Mouse (Mus musculus) midbrain, postnatal 0 days (tissue): ENCODE data around the gene Mymk. TPM values are rescaled to one million over a fixed set of nuclear protein-coding genes. Genes with fewer than 3 reads are reported as not detected.

Source experiments
- ATAC-seq: fragments of 200-750 bp; cut with Nextera tagmentation; 2 replicates; pipeline ENCODE4 v1.8.0; 2017; ENCODE audit warnings: moderate number of reproducible peaks, mild to moderate bottlenecking, moderate TSS enrichment, moderate library complexity; ENCODE audit not compliant: low FRiP score
- DNase-seq: peaks from one replicate; pipeline ENCODE4 v3.0.0-alpha.2; 2015; ENCODE audit warnings: low spot score
- H3K27ac ChIP-seq: fragments of 300-500 bp; sonication (generic); 2 replicates; pipeline ENCODE4 v1.5.1; 2014; ENCODE audit warnings: low read depth, mild to moderate bottlenecking, low read length, mixed read lengths
- H3K27me3 ChIP-seq: fragments of 300-500 bp; sonication (generic); 2 replicates; pipeline ENCODE4 v1.6.1; 2014; ENCODE audit warnings: low read length, control low read depth, mixed read lengths; ENCODE audit not compliant: insufficient read depth
- H3K36me3 ChIP-seq: fragments of 300-500 bp; sonication (generic); 2 replicates; pipeline ENCODE4 v1.6.1; 2014; ENCODE audit warnings: low read length, control low read depth, mixed read lengths; ENCODE audit not compliant: insufficient read depth
- H3K4me1 ChIP-seq: fragments of 300-500 bp; sonication (generic); 2 replicates; pipeline ENCODE4 v1.6.1; 2014; ENCODE audit warnings: mild to moderate bottlenecking, control low read depth, antibody characterized with exemption, low read length, mixed read lengths; ENCODE audit not compliant: insufficient read depth
- H3K4me2 ChIP-seq: fragments of 300-500 bp; sonication (generic); 2 replicates; pipeline ENCODE4 v1.6.1; 2014; ENCODE audit warnings: low read depth, mild to moderate bottlenecking, low read length, mixed read lengths; ENCODE audit not compliant: poor library complexity, severe bottlenecking
- H3K4me3 ChIP-seq: fragments of 300-500 bp; sonication (generic); 2 replicates; pipeline ENCODE4 v1.5.1; 2014; ENCODE audit warnings: low read depth, mild to moderate bottlenecking, low read length, moderate library complexity
- H3K9ac ChIP-seq: fragments of 300-500 bp; sonication (generic); replicated peaks from 2 replicates; pipeline ENCODE4 v1.6.1; 2014; ENCODE audit warnings: mild to moderate bottlenecking, low read length, moderate library complexity, mixed read lengths; ENCODE audit not compliant: poor library complexity, severe bottlenecking
- H3K9me3 ChIP-seq: fragments of 300-500 bp; sonication (generic); 2 replicates; pipeline ENCODE4 v1.6.1; 2016; ENCODE audit warnings: low read length, control low read depth
- CTCF ChIP-seq: IDR thresholded peaks from 2 replicates; pipeline ENCODE4 v1.5.1; 2016; ENCODE audit warnings: antibody characterized with exemption, mild to moderate bottlenecking
- WGBS: fragments of 180-500 bp; shearing (Covaris S2); extraction: QIAGEN DNeasy Blood & Tissue Kit; methylation state at CpG from one replicate; pipeline ENCODE4 v1.1.7; 2014; 5-methylcytosine and 5-hydroxymethylcytosine counted together
- polyA plus RNA-seq: library from polyadenylated mRNA; unstranded; fragments of >200 nt; fragmentation: Nextera tagmentation; extraction: Ambion mirVana; gene quantifications from 2 replicates; pipeline ENCODE4 v1.2.1, GENCODE M21; 2015
- total RNA-seq: library from RNA; depleted of rRNA; stranded (reverse); fragments of >200 nt; gene quantifications from 2 replicates; pipeline ENCODE4 v1.2.3, GENCODE M21; 2014; rRNA removed

Mymk gene
- total and polyA plus RNA-seq, 2 experiments from 2014 or later, result 0.15 to 0.16 TPM

GRCm38 (mm10) chr2:27024136-27024535 lies 47.8 kb downstream of the Mymk start:
- H3K27ac ChIP-seq, result no peak overlapping the region
- no peak overlapping the region for H3K4me3 ChIP-seq
- H3K4me1 ChIP-seq, result peaks cover 13% of the 10 kb centered on the region; the same call in 1 of the 2 replicates
- DNase-seq, result no peak
- no peak for ATAC-seq
- no peak overlapping the region for H3K4me2 ChIP-seq
- WGBS, result 78% methylated on average over 14 of the region's 14 CpGs
- no peaks in the 10 kb centered on the region for H3K27me3 ChIP-seq
- no peaks in the 10 kb centered on the region for H3K9me3 ChIP-seq
- no peak overlapping the region for H3K9ac ChIP-seq
- 0 out of 2 replicates have a peak, but pooled peaks cover 3% of the 10 kb centered on the region for H3K36me3 ChIP-seq
- no peak for TF ChIP-seq CTCF

GRCm38 (mm10) chr2:27022612-27023011 lies 49.4 kb downstream of the Mymk start:
- no peaks in the 10 kb centered on the region for H3K9me3 ChIP-seq
- ATAC-seq (no peak), DNase-seq (no peak)
- H3K27me3 ChIP-seq, result no peaks in the 10 kb centered on the region
- TF ChIP-seq CTCF, result no peak
- no peak overlapping the region for H3K4me3 ChIP-seq
- H3K9ac ChIP-seq, result no peak overlapping the region
- H3K36me3 ChIP-seq, result peaks cover 14% of the 10 kb centered on the region; the same call in 1 of the 2 replicates
- H3K4me2 ChIP-seq, result no peak overlapping the region
- WGBS, result 81% methylated on average over 6 of the region's 6 CpGs
- no peak overlapping the region for H3K27ac ChIP-seq
- H3K4me1 ChIP-seq, result peaks cover 10% of the 10 kb centered on the region; the same call in 1 of the 2 replicates

GRCm38 (mm10) chr2:27021103-27021502 lies 50.9 kb downstream of the Mymk start:
- Histone ChIP-seq H3K9me3 (no peaks in the 10 kb centered on the region), H3K9ac (no peak overlapping the region), H3K4me3 (no peak overlapping the region), H3K36me3 (peaks cover 27% of the 10 kb centered on the region), H3K4me1 (no peaks in the 10 kb centered on the region), H3K27ac (no peak overlapping the region), H3K27me3 (no peaks in the 10 kb centered on the region), H3K4me2 (no peak overlapping the region)
- TF ChIP-seq CTCF, result no peak
- DNase-seq (no peak), ATAC-seq (no peak)
- 68% methylated on average over 1 of the region's 1 CpGs for WGBS

- Histone ChIP-seq H3K27me3 (no peaks in the 10 kb centered on the region), H3K4me1 (no peaks in the 10 kb centered on the region), H3K9me3 (no peaks in the 10 kb centered on the region), H3K4me2 (no peak overlapping the region), H3K27ac (no peak overlapping the region), H3K9ac (no peak overlapping the region), H3K36me3 (peaks cover 39% of the 10 kb centered on the region), H3K4me3 (no peak overlapping the region)
- ATAC-seq (no peak), DNase-seq (no peak)
- no peak for TF ChIP-seq CTCF
- 83% methylated on average over 2 of the region's 2 CpGs for WGBS
These were observed 52.4 kb downstream of the Mymk start for GRCm38 (mm10) chr2:27019530-27019929.

DNA sequence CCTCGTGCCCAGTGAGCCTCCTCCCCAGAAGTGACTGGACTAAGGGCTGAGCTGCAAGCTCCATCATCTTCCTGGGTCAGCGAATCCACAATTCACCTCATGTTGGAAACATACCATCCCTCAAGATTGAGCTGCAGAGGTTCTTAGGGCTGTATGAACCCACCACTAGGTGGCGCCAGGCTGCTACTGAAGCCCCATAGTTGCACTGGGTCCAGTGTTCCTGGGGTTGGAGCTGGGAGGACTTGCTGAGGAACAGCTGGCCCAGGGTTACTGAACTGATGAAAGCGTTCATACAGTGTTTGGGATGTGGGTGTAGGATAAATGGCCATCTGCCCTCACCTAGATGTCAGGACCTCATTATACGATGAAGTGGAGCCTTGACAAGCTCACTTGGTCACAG lies 54.2 kb downstream of the Mymk start:
- Histone ChIP-seq H3K36me3 (peaks cover 47% of the 10 kb centered on the region), H3K27me3 (no peaks in the 10 kb centered on the region), H3K9ac (no peak overlapping the region), H3K27ac (no peak overlapping the region), H3K4me1 (no peaks in the 10 kb centered on the region), H3K4me2 (no peak overlapping the region), H3K4me3 (no peak overlapping the region), H3K9me3 (no peaks in the 10 kb centered on the region)
- 52% methylated on average over 5 of the region's 5 CpGs for WGBS
- peak; percentile 74 for DNase-seq
- no peak for ATAC-seq
- peak; percentile 88 for TF ChIP-seq CTCF

Other genes with a start within 250 kb of the Mymk start
- gene Abo, start 207.2 kb downstream of the Mymk start, total RNA-seq, result not detected in 2 replicates
- gene Abo, start 207.2 kb downstream of the Mymk start, polyA plus RNA-seq, result not detected in 2 replicates
- 17.2 and 23.8 TPM in 2 replicates for gene Surf6, start 169.3 kb downstream of the Mymk start, total RNA-seq
- 24.7 and 27.8 TPM in 2 replicates for gene Surf6, start 169.3 kb downstream of the Mymk start, polyA plus RNA-seq
- gene Med22, start 161.5 kb downstream of the Mymk start, total RNA-seq, result 106 and 119 TPM in 2 replicates
- 139 and 144 TPM in 2 replicates for gene Med22, start 161.5 kb downstream of the Mymk start, polyA plus RNA-seq
- gene Rpl7a, start 161.4 kb downstream of the Mymk start, total RNA-seq, result 910 and 1,034 TPM in 2 replicates
- 411 and 433 TPM in 2 replicates for gene Rpl7a, start 161.4 kb downstream of the Mymk start, polyA plus RNA-seq
- 27.5 and 30.0 TPM in 2 replicates for gene Surf2, start 155.8 kb downstream of the Mymk start, total RNA-seq
- gene Surf2, start 155.8 kb downstream of the Mymk start, polyA plus RNA-seq, result 55.2 and 55.5 TPM in 2 replicates
- gene Surf1, start 155.6 kb downstream of the Mymk start, total RNA-seq, result 59.7 and 78.8 TPM in 2 replicates
- gene Surf1, start 155.6 kb downstream of the Mymk start, polyA plus RNA-seq, result 112 and 122 TPM in 2 replicates
- gene Surf4, start 138.3 kb downstream of the Mymk start, total RNA-seq, result 108 and 120 TPM in 2 replicates
- 101 and 102 TPM in 2 replicates for gene Surf4, start 138.3 kb downstream of the Mymk start, polyA plus RNA-seq
- gene Stkld1, start 138.1 kb downstream of the Mymk start, total RNA-seq, result 0.33 TPM in 1 of 2 replicates, not detected in the other
- gene Stkld1, start 138.1 kb downstream of the Mymk start, polyA plus RNA-seq, result 0.11 and 0.17 TPM in 2 replicates
- 39.1 and 41.8 TPM in 2 replicates for gene Rexo4, start 107.8 kb downstream of the Mymk start, total RNA-seq
- gene Rexo4, start 107.8 kb downstream of the Mymk start, polyA plus RNA-seq, result 26.0 and 29.4 TPM in 2 replicates
- 0.38 TPM in 1 of 2 replicates, not detected in the other for gene Adamts13, start 98.8 kb downstream of the Mymk start, total RNA-seq
- gene Adamts13, start 98.8 kb downstream of the Mymk start, polyA plus RNA-seq, result 0.31 TPM in 1 of 2 replicates, not detected in the other
- 52.8 and 63.0 TPM in 2 replicates for gene Cacfd1, start 62.3 kb downstream of the Mymk start, total RNA-seq
- 97.1 and 98.8 TPM in 2 replicates for gene Cacfd1, start 62.3 kb downstream of the Mymk start, polyA plus RNA-seq
- 23.8 and 31.8 TPM in 2 replicates for gene Slc2a6, start 44.2 kb downstream of the Mymk start, total RNA-seq
- 14.4 and 14.8 TPM in 2 replicates for gene Slc2a6, start 44.2 kb downstream of the Mymk start, polyA plus RNA-seq
- gene Adamtsl2, start 7.2 kb upstream of the Mymk start, total RNA-seq, result 14.3 and 17.0 TPM in 2 replicates
- gene Adamtsl2, start 7.2 kb upstream of the Mymk start, polyA plus RNA-seq, result 7.3 and 9.3 TPM in 2 replicates
- gene Fam163b, start 70.3 kb upstream of the Mymk start, total RNA-seq, result 4.9 and 8.4 TPM in 2 replicates
- 13.0 and 13.9 TPM in 2 replicates for gene Fam163b, start 70.3 kb upstream of the Mymk start, polyA plus RNA-seq
- gene Dbh, start 93.1 kb upstream of the Mymk start, total RNA-seq, result 4.2 and 12.3 TPM in 2 replicates
- 0.21 and 0.45 TPM in 2 replicates for gene Dbh, start 93.1 kb upstream of the Mymk start, polyA plus RNA-seq
- gene Sardh, start 176.2 kb upstream of the Mymk start, total RNA-seq, result 9.5 and 11.8 TPM in 2 replicates
- 7.4 and 8.9 TPM in 2 replicates for gene Sardh, start 176.2 kb upstream of the Mymk start, polyA plus RNA-seq